Mouse (Mus musculus): ENCODE data around the gene Olfr156. TPM values are rescaled to one million over a fixed set of nuclear protein-coding genes. Genes with fewer than 3 reads are reported as not detected.

Olfr156 gene
- total and polyA plus RNA-seq, 3 experiments = not detected

GRCm38 (mm10) chr4:43859886-43860285 is 36.2 kb upstream of the Olfr156 start:
- dilution Hi-C loops (cut with MboI; ENCODE audit: extremely low pct_ligation_motif_present, extremely low pct_unique_long_range_greater_than_20kb, low sequenced_read_pairs) = no loop called here

GRCm38 (mm10) chr4:43854101-43854500 is 30.4 kb upstream of the Olfr156 start:
- dilution Hi-C loops (cut with MboI; ENCODE audit: extremely low pct_ligation_motif_present, extremely low pct_unique_long_range_greater_than_20kb, low sequenced_read_pairs) = no loop called here

More at GRCm38 (mm10) chr4:43859886-43860285, 36.2 kb upstream of the Olfr156 start:
- in situ Hi-C loops (cut with MboI; ENCODE audit: low pct_ligation_motif_present, low pct_unique_long_range_greater_than_20kb, low sequenced_read_pairs) = loop anchor here (10.0 kb wide), 1 partner anchor 125 kb away; the partner anchor contains the start of gene Spaar
- no peaks in the 10 kb centered on the region for H3K9me3 ChIP-seq (replicated peaks; ENCODE audit: low read length)
- DNase-seq (ENCODE audit: extremely low read depth) = no peak
- H3K27ac ChIP-seq (ENCODE audit: insufficient read depth, low read depth) = no peak overlapping the region
- no peaks in the 10 kb centered on the region for H3K36me3 ChIP-seq (replicated peaks in 1 of 2; ENCODE audit: control insufficient read depth in 1 of 2, insufficient read depth in 1 of 2, low read length in 1 of 2)
- H3K4me2 ChIP-seq (ENCODE audit: insufficient read depth, low read depth, poor library complexity, severe bottlenecking) = no peak overlapping the region
- H3K4me3 ChIP-seq (replicated peaks in 1 of 3; ENCODE audit: low read depth in 2 of 3, low read length in 2 of 3, poor library complexity in 1 of 3) = no peak overlapping the region
- H3K27me3 ChIP-seq (replicated peaks) = peaks cover 30% of the 10 kb centered on the region
- H3K9ac ChIP-seq (ENCODE audit: insufficient read depth, low read depth) = no peak overlapping the region
- TF ChIP-seq SMC3 (IDR thresholded peaks at IDR 0.05; ENCODE audit: low read depth, low read length) = no peak
- TF ChIP-seq RCOR1 (conservative IDR thresholded peaks at IDR 0.05; ENCODE audit: low read depth, low read length) = no peak
- TF ChIP-seq SIN3A (IDR thresholded peaks at IDR 0.05; ENCODE audit: low read length) = no peak
- TF ChIP-seq E2F4 (IDR thresholded peaks at IDR 0.05; ENCODE audit: insufficient replicate concordance, low read depth, low read length) = no peak
- no peak for TF ChIP-seq MXI1 (IDR thresholded peaks at IDR 0.05; ENCODE audit: low read depth, low read length)
- no peak for TF ChIP-seq HCFC1 (IDR thresholded peaks at IDR 0.05; ENCODE audit: low read depth, low read length)
- TF ChIP-seq TBP (conservative IDR thresholded peaks at IDR 0.05; ENCODE audit: low read depth, low read length) = no peak
- no peak for TF ChIP-seq BHLHE40 (IDR thresholded peaks at IDR 0.05; ENCODE audit: low read depth, low read length)
- no peak for TF ChIP-seq MAZ (IDR thresholded peaks at IDR 0.05; ENCODE audit: low read depth, low read length)
- TF ChIP-seq USF1 (IDR thresholded peaks at IDR 0.05; ENCODE audit: low read depth, low read length) = no peak
- no peak for TF ChIP-seq USF2 (conservative IDR thresholded peaks at IDR 0.05; ENCODE audit: low read depth, low read length)
- no peak for TF ChIP-seq NRF1 (IDR thresholded peaks at IDR 0.05; ENCODE audit: low read depth, low read length)
- TF ChIP-seq TCF12 (IDR thresholded peaks at IDR 0.05; ENCODE audit: low read depth, low read length) = no peak
- H3K79me2 ChIP-seq (replicated peaks; ENCODE audit: control insufficient read depth, extremely low read depth, insufficient read depth, poor library complexity, severe bottlenecking) = no peaks in the 10 kb centered on the region
- peaks cover 0 to 3% of the 10 kb centered on the region in 2 experiments; a peak in 1 of 4 replicates for H3K4me1 ChIP-seq (ENCODE audit: control insufficient read depth in 1 of 2, insufficient read depth in 2 of 2)

More at GRCm38 (mm10) chr4:43854101-43854500, 30.4 kb upstream of the Olfr156 start:
- Histone ChIP-seq H3K4me1 (ENCODE audit: control insufficient read depth in 1 of 2, insufficient read depth in 2 of 2) (no peaks in the 10 kb centered on the region), H3K79me2 (replicated peaks; ENCODE audit: control insufficient read depth, extremely low read depth, insufficient read depth, poor library complexity, severe bottlenecking) (no peaks in the 10 kb centered on the region), H3K9me3 (replicated peaks; ENCODE audit: low read length) (peaks cover 5% of the 10 kb centered on the region), H3K27ac (ENCODE audit: insufficient read depth, low read depth) (no peak overlapping the region), H3K4me3 (replicated peaks in 1 of 3; ENCODE audit: low read depth in 2 of 3, low read length in 2 of 3, poor library complexity in 1 of 3) (no peak overlapping the region), H3K4me2 (ENCODE audit: insufficient read depth, low read depth, poor library complexity, severe bottlenecking) (no peak overlapping the region), H3K27me3 (replicated peaks) (peaks cover 76% of the 10 kb centered on the region), H3K36me3 (replicated peaks in 1 of 2; ENCODE audit: control insufficient read depth in 1 of 2, insufficient read depth in 1 of 2, low read length in 1 of 2) (no peaks in the 10 kb centered on the region), H3K9ac (ENCODE audit: insufficient read depth, low read depth) (no peak overlapping the region)
- DNase-seq (ENCODE audit: extremely low read depth) = no peak
- TF ChIP-seq CHD1 (IDR thresholded peaks at IDR 0.05; ENCODE audit: low read depth, low read length) (no peak), E2F4 (IDR thresholded peaks at IDR 0.05; ENCODE audit: insufficient replicate concordance, low read depth, low read length) (no peak), NRF1 (IDR thresholded peaks at IDR 0.05; ENCODE audit: low read depth, low read length) (no peak), ZKSCAN1 (IDR thresholded peaks at IDR 0.05; ENCODE audit: borderline replicate concordance, low read depth, low read length) (no peak), KAT2A (IDR thresholded peaks at IDR 0.05; ENCODE audit: insufficient replicate concordance, low read length) (no peak)
- in situ Hi-C loops (cut with MboI; ENCODE audit: low pct_ligation_motif_present, low pct_unique_long_range_greater_than_20kb, low sequenced_read_pairs) = loop anchor here (10.0 kb wide), 1 partner anchor 119 kb away; the partner anchor contains the start of gene Spaar

Measured in CH12.LX (cell line).